22 mouse cellular contexts compared by ENCODE assay signal in genomic region chr4:97202986-97203385, GRCm38 (mm10). TPM values are rescaled to one million over a fixed set of nuclear protein-coding genes. Genes with fewer than 3 reads are reported as not detected.
DNase-seq lines count a peak whose midpoint lies in the region; ATAC-seq and TF ChIP-seq lines count a peak whose summit lies in the region.
"Not testable (repeated sequence)": the region's sequence is repeated elsewhere in the genome, so short reads cannot be mapped to it uniquely, and the experiment has no call there.
"Had no signal": no experiment of that assay in that cellular context is flagged by ENCODE, and none has a peak within 500 bp of the region (broad histone marks: within the 10 kb centered on the region; RNA-seq: fewer than 3 reads in every experiment).

No protein-coding gene starts in this region.

- DNase-seq in ES-E14 (ENCODE audit: low read depth, low spot score) (peak; percentile 31), WW6 (ENCODE audit: low read depth, low spot score) (peak; percentile 3)
- DNase-seq in stomach, postnatal 0 days (ENCODE audit: low spot score), result peak; percentile 14

- peak; percentile 47; the same call in 1 of the 2 replicates for ATAC-seq in intestine, embryonic 15.5 days
- ATAC-seq in stomach, postnatal 0 days (ENCODE audit: low FRiP score, low TSS enrichment), result not testable (repeated sequence)

- not testable (repeated sequence) for H3K36me3 ChIP-seq in ES-Bruce4 (ENCODE audit: control insufficient read depth, insufficient read depth, low read length, poor library complexity, severe bottlenecking); ES-E14 (ENCODE audit: control insufficient read depth, insufficient read depth, low read length, poor library complexity, severe bottlenecking); intestine, embryonic 15.5 days; stomach, postnatal 0 days (ENCODE audit: control insufficient read depth, insufficient read depth, low read length)

- H3K4me3 ChIP-seq in ES-Bruce4 (ENCODE audit: low read depth, low read length); ES-E14 (ENCODE audit: insufficient read depth in 1 of 2, low read depth in 1 of 2, low read length in 2 of 2, poor library complexity in 1 of 2, severe bottlenecking in 1 of 2); intestine, embryonic 15.5 days (replicated peaks); stomach, postnatal 0 days (ENCODE audit: low read depth, low read length): not testable (repeated sequence)

- TF ChIP-seq CTCF in ES-Bruce4 (IDR thresholded peaks at IDR 0.05; ENCODE audit: low read depth, low read length); stomach, postnatal 0 days (IDR thresholded peaks at IDR 0.05; ENCODE audit: low read depth): not testable (repeated sequence)

- H3K9ac ChIP-seq in ES-Bruce4 (ENCODE audit: low read depth, poor library complexity, severe bottlenecking); ES-E14 (ENCODE audit: insufficient read depth, low read depth, low read length, poor library complexity, severe bottlenecking); intestine, embryonic 15.5 days; stomach, postnatal 0 days (ENCODE audit: low read length): not testable (repeated sequence)

- not testable (repeated sequence) for TF ChIP-seq POLR2A in ES-Bruce4 (IDR thresholded peaks at IDR 0.05; ENCODE audit: insufficient read depth, low read length)

- H3K9me3 ChIP-seq in ES-Bruce4 (replicated peaks; ENCODE audit: control insufficient read depth, insufficient read depth, low read length, poor library complexity, severe bottlenecking); ES-E14 (ENCODE audit: control insufficient read depth, insufficient read depth, low read depth, low read length); intestine, embryonic 15.5 days; stomach, postnatal 0 days (ENCODE audit: control insufficient read depth, low read length): not testable (repeated sequence)

- 53% methylated on average over 2 of the region's 2 CpGs for WGBS in intestine, embryonic 15.5 days
- 51% methylated on average over 2 of the region's 2 CpGs for WGBS in stomach, postnatal 0 days

- in situ Hi-C loops in ES-E14 (cut with MboI; ENCODE audit: low sequenced_read_pairs in 2 of 2, unreplicated experiment in 2 of 2), result not testable (repeated sequence)

- not testable (repeated sequence) for H3K4me1 ChIP-seq in ES-Bruce4 (ENCODE audit: control insufficient read depth, insufficient read depth, low read length); ES-E14 (ENCODE audit: control insufficient read depth in 2 of 2, insufficient read depth in 2 of 2, low read length in 2 of 2, poor library complexity in 1 of 2); intestine, embryonic 15.5 days (replicated peaks); stomach, postnatal 0 days (replicated peaks; ENCODE audit: control insufficient read depth, insufficient read depth)

- H3K27ac ChIP-seq in ES-Bruce4 (ENCODE audit: insufficient read depth, low read length); ES-E14 (ENCODE audit: insufficient read depth, low read depth, low read length, poor library complexity, severe bottlenecking); intestine, embryonic 15.5 days; stomach, postnatal 0 days (replicated peaks): not testable (repeated sequence)

- TF ChIP-seq EP300 in ES-Bruce4 (IDR thresholded peaks at IDR 0.05; ENCODE audit: insufficient read depth, low read depth, low read length), result 0 out of 2 replicates have a peak, but pooled peaks have one; percentile 21
- TF ChIP-seq EP300 in stomach, postnatal 0 days (optimal IDR thresholded peaks at IDR 0.05), result not testable (repeated sequence)

- H3K4me2 ChIP-seq in intestine, embryonic 15.5 days (replicated peaks); stomach, postnatal 0 days (replicated peaks; ENCODE audit: low read depth): not testable (repeated sequence)

- not testable (repeated sequence) for H3K27me3 ChIP-seq in ES-Bruce4 (ENCODE audit: control insufficient read depth, insufficient read depth, low read length, poor library complexity, severe bottlenecking); intestine, embryonic 15.5 days (replicated peaks); stomach, postnatal 0 days (ENCODE audit: control insufficient read depth, insufficient read depth, low read length)

RNA-seq across cellular contexts. Expression of gene Gm10192, which starts 20.0 kb away (rescaled TPM):
- not detected in 2 replicates for polyA plus RNA-seq in ES-Bruce4 (2011; ENCODE audit: insufficient read depth, insufficient read length, low read depth, missing spikeins)
- total RNA-seq in ES-E14 (2012; rRNA removed), result not detected in 2 replicates
- not detected in 2 replicates for polyA plus RNA-seq in intestine, embryonic 15.5 days (2015; fragmentation: Nextera tagmentation; extraction: Ambion mirVana)
- not detected in 2 replicates for polyA plus RNA-seq in stomach, postnatal 0 days (2015; fragmentation: Nextera tagmentation; extraction: Ambion mirVana)
- total RNA-seq: adrenal gland, adult 18-20 months; adrenal gland, adult 8-10 months; adrenal gland, postnatal 14 days; adrenal gland, postnatal 36 days; CH12.LX; forebrain, postnatal 0 days; MEL had no signal
- polyA plus RNA-seq: activated CD4-positive, CD25-positive, alpha-beta regulatory T cell, adult 4 months; CD4-positive, CD25-positive, alpha-beta regulatory T cell, adult 4 months; cerebellum, adult 2 months; cortical plate, adult 2 months; embryonic facial prominence, embryonic 10.5 days; embryonic facial prominence, embryonic 12.5 days; embryonic facial prominence, embryonic 14.5 days; forebrain, embryonic 11.5 days; forebrain, embryonic 13.5 days; forebrain, embryonic 15.5 days; forebrain, postnatal 0 days had no signal
